Mouse (Mus musculus): ENCODE measurements around the gene Cnot3.

DNA sequence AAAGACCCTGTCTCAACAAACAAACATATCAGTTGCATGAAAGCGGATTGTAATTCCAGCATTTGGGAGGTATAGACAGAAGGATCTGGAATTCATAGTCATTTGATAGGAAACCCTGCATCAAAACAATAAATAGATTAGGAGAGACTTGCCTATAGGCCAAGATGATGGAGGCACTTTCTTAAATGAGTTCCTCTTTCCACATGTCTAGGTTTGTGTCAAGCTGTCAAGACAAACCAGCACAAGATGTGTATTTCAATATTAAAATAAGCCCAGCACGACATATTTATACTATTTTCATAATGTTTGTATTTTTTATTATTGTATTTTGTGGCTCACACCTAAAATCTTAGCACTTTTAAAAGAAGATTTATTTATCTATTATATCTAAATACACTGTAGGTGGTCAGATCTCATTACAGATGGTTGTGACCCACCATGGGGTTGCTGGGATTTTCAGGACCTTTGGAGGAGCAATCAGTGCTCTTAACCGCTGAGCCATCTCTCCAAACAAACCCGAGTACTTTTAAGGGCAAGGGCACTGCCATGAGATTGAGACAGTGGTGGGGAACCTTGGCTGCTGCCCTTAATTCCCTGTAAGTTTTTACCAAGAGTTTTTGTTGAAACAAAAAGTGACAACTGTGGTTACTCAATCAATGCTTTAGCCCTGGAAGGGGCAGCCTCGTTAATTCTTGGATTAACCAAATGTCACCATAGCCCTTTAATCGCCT is 58.2 kb downstream of the Cnot3 start:
- no peak for TF ChIP-seq CTCF (IDR thresholded peaks at IDR 0.05; ENCODE audit: low read depth)
- TF ChIP-seq EP300 (optimal IDR thresholded peaks at IDR 0.05) = no peak
